Mouse (Mus musculus): ENCODE data around the gene Snrpd3.

- TF ChIP-seq CTCF (IDR thresholded peaks at IDR 0.05; ENCODE audit: low read depth) (no peak), EP300 (IDR thresholded peaks at IDR 0.05; ENCODE audit: low read depth) (no peak)
These were observed 6.9 kb upstream of the Snrpd3 start for GRCm38 (mm10) chr10:75510446-75510845.

Data from liver, postnatal 0 days (tissue).